Mouse (Mus musculus) layer of hippocampus, postnatal 25 days (tissue): ENCODE measurements around the gene Hyal1. TPM values are rescaled to one million over a fixed set of nuclear protein-coding genes. Genes with fewer than 3 reads are reported as not detected.
"Not testable (repeated sequence)": the region's sequence is repeated elsewhere in the genome, so short reads cannot be mapped to it uniquely, and the experiment has no call there.

Experiments
- DNase-seq, 2 experiments: peaks; one replicate each; pipeline ENCODE4 v3.0.0; 2022; ENCODE audit warnings: mixed read lengths in 2 of 2, low spot score in 1 of 2; ENCODE audit errors: extremely low spot score in 1 of 2
- total RNA-seq, 2 experiments: library from RNA; stranded (reverse); gene quantifications; 2 replicates each; pipeline ENCODE4 v1.2.3; 2021

Hyal1 gene
- total RNA-seq, 2 experiments from 2014 or later, result 6.4 to 8.0 TPM

GRCm38 (mm10) chr9:107570016-107570415 is 6.7 kb upstream of the Hyal1 start:
- no peak for DNase-seq

DNA sequence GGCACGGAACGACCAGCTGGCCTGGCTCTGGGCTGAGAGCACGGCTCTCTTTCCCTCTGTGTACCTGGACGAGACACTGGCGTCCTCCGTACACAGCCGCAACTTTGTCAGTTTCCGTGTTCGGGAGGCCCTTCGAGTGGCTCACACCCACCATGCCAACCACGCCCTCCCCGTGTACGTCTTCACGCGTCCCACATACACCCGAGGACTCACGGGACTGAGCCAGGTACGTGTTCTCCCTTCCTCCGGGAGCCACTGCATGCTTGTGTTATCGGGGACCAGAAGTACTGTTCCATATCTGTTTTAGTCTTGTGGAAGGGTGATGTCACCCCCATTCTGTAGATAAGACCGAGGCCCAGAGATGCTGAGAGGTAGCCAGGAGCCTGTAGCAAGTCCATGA is 5.9 kb upstream of the Hyal1 start:
- no peak for DNase-seq

GRCm38 (mm10) chr9:107571534-107572326 is 5.0 kb upstream of the Hyal1 start:
- no peak for DNase-seq

DNA sequence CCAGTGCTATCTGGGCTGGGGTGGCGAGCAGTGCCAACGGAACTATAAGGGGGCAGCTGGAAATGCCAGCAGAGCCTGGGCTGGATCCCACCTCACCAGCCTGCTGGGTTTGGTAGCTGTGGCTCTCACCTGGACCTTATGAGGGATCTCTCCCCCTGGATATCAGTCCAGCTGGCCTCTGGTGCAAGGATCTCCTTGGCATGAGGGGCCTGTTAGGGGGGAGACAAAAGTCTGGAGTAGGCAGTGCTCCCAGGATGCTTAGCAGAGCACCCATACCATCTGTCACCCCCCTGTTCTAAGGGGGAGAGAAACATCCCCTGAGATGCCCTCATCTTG is 4.4 kb upstream of the Hyal1 start:
- no peak for DNase-seq

- DNase-seq, result not testable (repeated sequence)
Measured at GRCm38 (mm10) chr9:107573774-107574173, 3.0 kb upstream of the Hyal1 start.

DNA sequence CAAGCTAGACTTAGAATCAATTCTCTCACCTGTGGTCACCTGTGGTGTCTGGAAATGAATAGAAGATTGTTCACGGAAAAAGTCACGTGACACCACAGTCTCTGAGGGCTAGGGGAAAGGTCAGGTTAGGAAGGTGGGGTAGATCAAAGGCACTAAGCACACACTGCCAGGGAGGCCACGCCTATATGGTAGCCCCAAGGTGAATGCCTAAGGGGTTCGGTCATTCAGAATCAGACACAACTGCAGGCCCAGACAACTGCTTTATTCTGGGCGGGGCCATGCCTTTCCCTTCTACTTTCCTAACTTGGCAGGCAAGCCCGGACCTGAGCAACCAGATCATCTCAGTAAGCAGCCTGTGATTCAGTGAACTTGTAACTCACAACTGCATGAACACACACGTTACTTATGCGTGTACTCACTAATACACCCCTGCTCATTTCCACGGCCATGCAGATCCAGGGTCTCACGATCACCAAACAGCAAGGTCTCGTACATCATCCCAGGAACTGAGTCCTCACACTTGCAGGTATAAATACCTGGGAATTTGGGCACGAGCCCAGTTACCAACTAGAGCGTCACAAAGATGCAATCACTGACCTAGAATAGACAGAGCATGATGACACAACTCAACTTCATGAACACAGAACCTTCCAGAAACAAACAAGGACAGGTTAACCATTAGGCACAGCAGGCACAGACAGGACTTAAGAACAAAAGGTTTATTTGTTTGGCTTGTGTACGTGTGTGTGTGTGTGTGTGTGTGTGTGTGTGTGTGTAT is 959 bp upstream of the Hyal1 start:
- DNase-seq, result no peak

DNA sequence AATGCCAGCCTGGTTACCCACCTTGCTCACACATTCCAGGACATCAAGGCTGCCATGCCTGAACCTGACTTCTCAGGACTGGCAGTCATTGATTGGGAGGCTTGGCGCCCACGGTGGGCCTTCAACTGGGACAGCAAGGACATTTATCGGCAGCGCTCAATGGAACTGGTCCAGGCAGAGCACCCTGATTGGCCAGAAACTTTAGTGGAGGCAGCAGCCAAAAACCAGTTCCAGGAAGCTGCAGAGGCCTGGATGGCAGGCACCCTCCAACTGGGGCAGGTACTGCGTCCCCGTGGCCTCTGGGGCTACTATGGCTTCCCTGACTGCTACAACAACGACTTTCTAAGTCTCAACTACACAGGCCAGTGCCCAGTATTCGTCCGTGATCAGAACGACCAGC is 1.1 kb downstream of the Hyal1 start:
- no peak for DNase-seq

- DNase-seq, result no peak
Measured at GRCm38 (mm10) chr9:107578587-107578986, 1.9 kb downstream of the Hyal1 start, which contains the start of gene Naa80. Naa80 (plus strand) TSS chr9:107578887.

DNA sequence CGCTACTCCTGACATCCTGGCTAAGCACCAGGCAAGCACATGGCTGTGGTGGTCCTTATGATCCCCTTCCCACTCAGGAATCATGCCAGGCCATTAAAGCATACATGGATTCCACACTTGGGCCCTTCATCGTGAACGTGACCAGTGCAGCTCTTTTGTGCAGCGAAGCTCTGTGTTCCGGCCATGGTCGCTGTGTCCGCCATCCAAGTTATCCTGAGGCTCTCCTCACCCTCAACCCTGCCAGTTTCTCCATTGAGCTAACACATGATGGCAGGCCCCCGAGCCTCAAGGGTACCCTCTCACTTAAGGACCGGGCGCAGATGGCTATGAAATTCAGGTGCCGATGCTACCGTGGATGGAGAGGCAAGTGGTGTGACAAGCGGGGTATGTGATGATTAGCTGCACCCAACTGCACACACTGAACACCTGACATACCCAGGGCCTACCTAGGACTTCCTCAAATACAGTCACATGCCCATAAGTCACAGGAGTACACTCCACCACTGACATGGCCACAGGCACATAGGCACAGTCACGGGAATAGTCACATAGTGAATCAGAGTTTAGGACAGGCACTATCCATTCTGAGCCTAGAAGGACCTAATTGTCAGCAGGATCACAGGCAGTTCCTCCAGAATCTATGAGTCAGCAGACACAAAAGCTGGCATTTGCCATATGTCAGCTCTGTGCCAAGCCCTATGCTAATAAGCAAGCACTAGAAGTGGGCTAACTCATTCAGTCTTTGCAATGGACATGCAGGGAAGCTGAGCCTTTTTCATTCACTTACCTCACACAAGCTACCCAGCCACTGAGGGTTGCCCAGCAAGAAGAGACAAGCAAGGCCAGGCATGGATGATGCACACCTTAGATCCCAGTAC is 2.5 kb downstream of the Hyal1 start:
- DNase-seq, result no peak

DNA sequence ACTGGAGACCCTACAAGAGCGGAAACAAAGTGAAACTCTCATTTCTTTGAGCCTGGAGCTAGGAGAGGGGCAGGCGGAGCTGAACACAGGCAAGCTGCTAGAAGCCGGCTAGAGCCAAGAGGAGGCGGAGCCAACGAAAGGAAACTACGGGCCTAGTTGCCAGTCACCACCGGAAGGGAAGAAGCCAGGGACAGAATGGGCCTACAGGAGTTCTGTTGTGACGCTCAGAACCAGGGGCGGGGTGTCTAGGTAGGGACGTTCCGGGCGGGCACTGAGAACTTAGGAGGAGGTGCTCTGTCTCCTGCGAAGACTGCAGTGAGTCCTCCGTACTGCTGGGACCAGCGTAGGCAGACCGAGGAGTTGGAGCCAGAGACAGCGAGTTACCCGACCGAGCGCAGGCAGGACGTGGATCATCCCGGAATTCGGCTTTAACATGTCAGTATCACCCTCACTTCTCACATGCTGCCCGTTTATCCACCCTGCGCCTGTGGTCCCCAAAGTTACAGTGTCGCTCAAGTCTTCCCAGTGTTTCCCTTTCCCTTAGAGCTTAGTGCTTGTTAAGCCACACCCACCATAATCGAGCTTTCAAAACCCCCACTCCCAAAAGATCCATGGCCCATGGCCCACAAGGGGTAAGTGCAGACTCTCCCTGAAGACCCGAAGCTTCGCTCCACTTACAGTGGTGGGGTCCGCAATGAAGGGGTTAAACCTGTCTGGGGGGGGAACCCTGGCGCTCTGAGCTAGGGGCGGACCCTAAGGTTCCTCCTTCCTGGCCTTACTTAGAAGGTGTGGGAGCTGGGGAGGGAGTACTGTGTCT is 4.0 kb downstream of the Hyal1 start, which contains the start of gene Hyal3:
Gene Hyal3 (plus strand): TSS at position 318 of the 817 bp plus-strand sequence.
- DNase-seq, result peak; percentile 65 to 68

DNA sequence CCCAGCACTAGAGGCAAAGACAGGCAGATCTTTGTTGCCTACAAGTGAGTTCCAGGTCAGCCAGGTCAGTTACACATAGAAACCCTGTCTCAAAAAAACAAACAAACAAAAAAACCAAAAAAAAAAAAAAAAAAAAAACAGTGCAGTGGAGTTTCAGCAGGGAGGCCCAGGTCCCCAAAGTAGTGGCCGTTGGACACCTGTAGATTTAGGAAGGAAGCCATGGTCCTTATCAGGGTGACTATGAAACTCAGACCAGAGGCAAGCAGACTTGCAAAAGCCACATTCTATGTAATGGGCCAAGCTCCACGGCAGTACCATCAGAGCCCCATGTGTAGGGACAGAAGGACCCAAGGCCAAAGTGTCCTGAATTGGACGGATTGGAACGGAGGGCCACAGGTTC is 4.9 kb downstream of the Hyal1 start:
- DNase-seq, result no peak

- DNase-seq, result no peak
Measured at GRCm38 (mm10) chr9:107582509-107583062, 5.9 kb downstream of the Hyal1 start.

- no peak for DNase-seq
Measured at GRCm38 (mm10) chr9:107583174-107583573, 6.4 kb downstream of the Hyal1 start.

GRCm38 (mm10) chr9:107586504-107586903 is 9.8 kb downstream of the Hyal1 start:
- no peak for DNase-seq

DNA sequence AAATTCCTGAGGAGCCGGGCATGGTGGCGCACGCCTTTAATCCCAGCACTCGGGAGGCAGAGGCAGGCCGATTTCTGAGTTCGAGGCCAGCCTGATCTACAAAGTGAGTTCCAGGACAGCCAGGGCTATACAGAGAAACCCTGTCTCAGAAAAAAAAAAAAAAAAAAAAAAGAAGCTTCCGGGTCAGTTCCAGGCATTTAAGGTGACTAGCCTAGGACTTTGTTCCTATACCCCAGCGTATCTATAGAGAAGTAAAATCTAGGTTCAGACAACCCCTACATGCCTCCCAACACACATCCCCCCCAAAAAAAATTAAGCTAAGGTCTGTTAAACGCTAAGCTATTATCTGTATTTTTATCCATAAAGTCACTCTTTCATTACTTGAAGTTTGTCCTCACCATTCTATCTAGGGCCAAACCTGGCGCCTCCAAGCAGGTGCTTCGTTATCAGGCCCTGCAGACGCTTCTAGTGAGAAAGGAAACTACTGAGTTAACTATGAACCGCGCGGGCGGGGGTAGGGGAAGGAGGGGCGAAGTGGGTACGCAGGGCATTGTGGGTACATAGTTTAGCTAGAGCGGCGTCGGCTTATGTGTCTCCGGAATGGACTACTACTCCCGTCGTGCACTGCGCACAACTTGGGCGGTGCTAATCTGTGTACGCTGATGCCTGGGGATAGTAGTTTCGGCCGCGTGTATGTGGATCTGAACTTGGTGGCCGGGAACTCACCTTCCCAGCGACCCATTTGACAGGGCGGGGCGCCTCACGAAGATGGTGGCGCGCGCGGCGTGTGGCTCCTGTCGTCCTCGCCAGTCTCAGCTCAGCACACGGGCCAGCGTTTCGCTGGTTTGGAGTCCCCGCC is 10.5 kb downstream of the Hyal1 start, which contains the start of gene Ifrd2:
Gene Ifrd2 (plus strand): TSS at position 669 of the 859 bp plus-strand sequence.
- DNase-seq, result peak; percentile 77 to 85

DNA sequence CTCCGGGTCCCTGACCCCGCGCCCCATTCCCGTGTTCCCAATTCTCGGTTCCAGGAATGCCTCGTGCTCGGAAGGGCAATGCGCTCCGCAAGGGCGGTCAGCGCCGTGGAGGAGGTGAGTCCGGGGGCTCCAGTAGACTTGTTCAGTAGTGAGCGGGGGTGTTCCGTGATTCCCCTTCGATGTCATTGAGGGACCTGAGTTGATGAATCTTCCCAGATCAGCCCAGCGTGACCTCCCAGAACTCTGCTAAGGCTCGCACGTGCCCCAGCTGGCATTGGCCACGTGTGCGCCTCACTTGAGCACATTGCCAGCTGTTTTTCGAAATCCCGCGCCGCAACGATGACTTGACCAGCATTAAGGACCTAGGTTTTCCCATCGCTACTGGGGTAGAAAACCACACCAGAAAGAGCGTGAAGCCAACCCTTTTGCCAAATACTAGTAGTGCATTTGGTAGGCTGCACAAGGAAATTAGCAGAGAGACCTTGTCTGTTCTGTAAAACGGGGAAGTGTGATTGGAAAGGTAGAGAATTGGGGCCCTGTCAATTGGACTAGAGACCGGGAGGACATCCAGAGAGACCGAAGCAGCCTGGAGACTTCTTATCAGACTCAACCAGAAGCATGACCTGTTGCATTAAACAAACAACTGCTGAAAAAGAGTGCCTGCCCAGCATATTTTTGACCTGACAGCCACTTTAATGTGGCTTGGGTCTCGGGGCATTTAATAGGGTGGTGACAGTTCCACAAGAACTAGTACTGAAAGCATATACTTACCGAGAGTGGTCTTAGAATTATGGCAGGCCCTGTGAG is 11.3 kb downstream of the Hyal1 start:
- DNase-seq, result no peak

GRCm38 (mm10) chr9:107590058-107590772 is 13.5 kb downstream of the Hyal1 start:
- no peak for DNase-seq
